Mouse (Mus musculus): ENCODE measurements around the gene Prmt8. TPM values are rescaled to one million over a fixed set of nuclear protein-coding genes. Genes with fewer than 3 reads are reported as not detected.

The Prmt8 gene
- total and polyA plus RNA-seq, 3 experiments, result not detected

DNA sequence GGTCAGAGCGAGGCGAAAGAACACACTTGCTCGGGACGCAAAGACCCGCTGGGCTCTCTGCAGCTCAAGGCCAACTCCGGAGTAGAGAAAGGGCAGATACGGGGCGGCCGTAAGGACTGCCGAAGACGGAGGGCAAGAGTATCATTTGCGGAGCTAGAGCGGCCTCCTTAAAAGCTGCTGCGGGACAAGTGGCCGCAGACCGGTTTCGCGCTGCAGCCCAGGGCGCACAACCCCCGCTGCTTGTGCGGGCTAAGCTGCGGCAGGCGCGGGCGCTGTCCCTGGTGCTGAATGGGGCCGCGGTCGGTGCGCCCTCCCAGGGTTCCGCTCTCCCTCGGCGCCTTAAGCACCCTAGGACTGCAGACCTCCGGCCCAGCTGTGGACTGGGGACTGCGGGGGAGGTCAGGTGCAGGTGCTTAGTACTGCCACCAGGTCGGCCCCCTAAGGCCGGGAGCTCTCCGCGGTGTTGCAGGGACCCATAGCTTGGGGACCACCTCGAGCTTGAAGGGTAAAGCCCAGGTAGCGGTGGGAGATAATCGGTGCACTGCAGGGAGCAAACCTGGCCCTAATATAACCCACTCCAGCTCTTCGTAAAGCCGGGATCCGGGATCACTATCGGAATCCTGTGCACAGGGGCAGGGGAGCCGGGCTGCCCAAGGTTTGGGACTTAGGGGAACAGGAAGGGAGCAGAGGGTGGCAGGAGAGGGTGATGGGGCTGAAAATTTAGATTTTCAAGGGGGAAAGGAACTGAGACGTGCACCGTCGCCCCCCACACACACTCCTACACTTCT is 1.4 kb downstream of the Prmt8 start:
- Histone ChIP-seq H3K4me3 (ENCODE audit: control insufficient read depth in 1 of 2, insufficient read depth in 1 of 2, low read depth in 2 of 2, low read length in 2 of 2) (no peak overlapping the region), H3K27ac (ENCODE audit: control insufficient read depth, low read depth, low read length) (no peak overlapping the region), H3K79me2 (ENCODE audit: control insufficient read depth, insufficient read depth, low read length, poor library complexity) (no peaks in the 10 kb centered on the region), H3K4me1 (ENCODE audit: control insufficient read depth in 1 of 2, insufficient read depth in 2 of 2, low read length in 2 of 2) (no peaks in the 10 kb centered on the region), H3K9me3 (replicated peaks; ENCODE audit: insufficient read depth, low read length) (no peaks in the 10 kb centered on the region; the same call in 1 of the 2 replicates), H3K27me3 (ENCODE audit: control insufficient read depth in 1 of 2, insufficient read depth in 2 of 2, low read length in 2 of 2) (no peaks in the 10 kb centered on the region), H3K9ac (ENCODE audit: control insufficient read depth, low read depth, low read length, poor library complexity, severe bottlenecking) (no peak overlapping the region), H3K36me3 (ENCODE audit: control insufficient read depth in 1 of 2, insufficient read depth in 2 of 2, low read length in 2 of 2) (no peaks in the 10 kb centered on the region)
- DNase-seq (ENCODE audit: low read depth, low spot score), result no peak
- TF ChIP-seq ETS1 (IDR thresholded peaks at IDR 0.05; ENCODE audit: low read depth, low read length), result no peak
- no peak for TF ChIP-seq USF1 (IDR thresholded peaks at IDR 0.05; ENCODE audit: low read depth, low read length)
- TF ChIP-seq MAFK (IDR thresholded peaks at IDR 0.05; ENCODE audit: borderline replicate concordance, low read depth, low read length), result no peak
- no peak for TF ChIP-seq MYB (IDR thresholded peaks at IDR 0.05; ENCODE audit: low read depth, low read length)
- TF ChIP-seq NRF1 (IDR thresholded peaks at IDR 0.05; ENCODE audit: insufficient read depth, low read depth, low read length, poor library complexity, severe bottlenecking), result no peak
- TF ChIP-seq POLR2AphosphoS5 (IDR thresholded peaks at IDR 0.05; ENCODE audit: borderline replicate concordance, low read depth, low read length), result no peak
- no peak for TF ChIP-seq MAZ (IDR thresholded peaks at IDR 0.05; ENCODE audit: low read depth, low read length)
- no peak for TF ChIP-seq HCFC1 (IDR thresholded peaks at IDR 0.05; ENCODE audit: low read depth, low read length)
- no peak for TF ChIP-seq MXI1 (IDR thresholded peaks at IDR 0.05; ENCODE audit: low read depth, low read length)
- no peak for TF ChIP-seq ZC3H11A (IDR thresholded peaks at IDR 0.05; ENCODE audit: low read depth, low read length)
- TF ChIP-seq EP300 (IDR thresholded peaks at IDR 0.05; ENCODE audit: low read depth in 1 of 2, low read length in 2 of 2), result no peak
- TF ChIP-seq CTCF (IDR thresholded peaks at IDR 0.05 in 2 of 3, conservative IDR thresholded peaks at IDR 0.05 in 1 of 3; ENCODE audit: control insufficient read depth in 1 of 3, insufficient read depth in 1 of 3, low read depth in 2 of 3, low read length in 3 of 3, poor library complexity in 1 of 3, severe bottlenecking in 1 of 3), result no peak
- no peak for TF ChIP-seq ZMIZ1 (IDR thresholded peaks at IDR 0.05; ENCODE audit: low read depth, low read length)
- no peak for TF ChIP-seq POLR2AphosphoS2 (IDR thresholded peaks at IDR 0.05; ENCODE audit: low read length)
- no peak for TF ChIP-seq RCOR1 (IDR thresholded peaks at IDR 0.05; ENCODE audit: low read depth, low read length)
- no peak for TF ChIP-seq BHLHE40 (IDR thresholded peaks at IDR 0.05; ENCODE audit: borderline replicate concordance, low read depth, low read length)
- no peak for TF ChIP-seq ZNF384 (IDR thresholded peaks at IDR 0.05; ENCODE audit: low read depth, low read length)
- no peak for TF ChIP-seq GATA1 (IDR thresholded peaks at IDR 0.05; ENCODE audit: low read depth, low read length)
- no peak for TF ChIP-seq ELF1 (IDR thresholded peaks at IDR 0.05; ENCODE audit: low read depth, low read length)
- TF ChIP-seq JUND (IDR thresholded peaks at IDR 0.05; ENCODE audit: low read depth, low read length), result no peak
